Mouse (Mus musculus): ENCODE measurements around the gene Ly6g6c. TPM values are rescaled to one million over a fixed set of nuclear protein-coding genes. Genes with fewer than 3 reads are reported as not detected.

Gene Ly6g6c
- polyA plus RNA-seq, 1 experiment: 0.18 TPM

- Histone ChIP-seq H3K36me3 (ENCODE audit: control insufficient read depth, insufficient read depth) (peaks cover 19% of the 10 kb centered on the region), H3K4me2 (ENCODE audit: low read depth) (peak overlapping the region; percentile 53), H3K27me3 (ENCODE audit: control insufficient read depth, insufficient read depth, insufficient read length) (no peaks in the 10 kb centered on the region), H3K4me3 (peak overlapping the region; percentile 96), H3ac (ENCODE audit: control insufficient read depth, insufficient read length) (no peak overlapping the region), H3K79me2 (ENCODE audit: control insufficient read depth, insufficient read depth) (peaks cover 40% of the 10 kb centered on the region)
- no peak for TF ChIP-seq POLR2A (IDR thresholded peaks at IDR 0.05; ENCODE audit: insufficient read length, low read depth)
- no peak for TF ChIP-seq MYOD1 (IDR thresholded peaks at IDR 0.05; ENCODE audit: control insufficient read depth in 1 of 3, insufficient read length in 2 of 3, low read depth in 2 of 3)
- no peak for TF ChIP-seq CEBPB (IDR thresholded peaks at IDR 0.05; ENCODE audit: insufficient read depth, poor library complexity, severe bottlenecking)
- TF ChIP-seq POLR2AphosphoS2 (IDR thresholded peaks at IDR 0.05; ENCODE audit: insufficient read length, low read depth): no peak
- TF ChIP-seq MAX (IDR thresholded peaks at IDR 0.05; ENCODE audit: low read depth): no peak
- no peak for TF ChIP-seq MYOG (IDR thresholded peaks at IDR 0.05; ENCODE audit: control insufficient read depth in 1 of 3, insufficient read depth in 1 of 3, insufficient read length in 2 of 3, low read depth in 2 of 3)
- no peak for TF ChIP-seq REST (IDR thresholded peaks at IDR 0.05; ENCODE audit: insufficient read depth, insufficient read length)
- TF ChIP-seq USF1 (IDR thresholded peaks at IDR 0.05; ENCODE audit: low read depth): no peak
- TF ChIP-seq TCF12 (IDR thresholded peaks at IDR 0.05; ENCODE audit: insufficient read depth, poor library complexity, severe bottlenecking): no peak
- no peak for TF ChIP-seq SRF (IDR thresholded peaks at IDR 0.05; ENCODE audit: control insufficient read depth, insufficient read length, low read depth)
- TF ChIP-seq E2F4 (IDR thresholded peaks at IDR 0.05; ENCODE audit: insufficient read depth): no peak
- no peak for TF ChIP-seq TCF3 (IDR thresholded peaks at IDR 0.05; ENCODE audit: insufficient read length, low read depth)
These were observed 16.2 kb upstream of the Ly6g6c start for GRCm38 (mm10) chr17:35048932-35049440.

DNA sequence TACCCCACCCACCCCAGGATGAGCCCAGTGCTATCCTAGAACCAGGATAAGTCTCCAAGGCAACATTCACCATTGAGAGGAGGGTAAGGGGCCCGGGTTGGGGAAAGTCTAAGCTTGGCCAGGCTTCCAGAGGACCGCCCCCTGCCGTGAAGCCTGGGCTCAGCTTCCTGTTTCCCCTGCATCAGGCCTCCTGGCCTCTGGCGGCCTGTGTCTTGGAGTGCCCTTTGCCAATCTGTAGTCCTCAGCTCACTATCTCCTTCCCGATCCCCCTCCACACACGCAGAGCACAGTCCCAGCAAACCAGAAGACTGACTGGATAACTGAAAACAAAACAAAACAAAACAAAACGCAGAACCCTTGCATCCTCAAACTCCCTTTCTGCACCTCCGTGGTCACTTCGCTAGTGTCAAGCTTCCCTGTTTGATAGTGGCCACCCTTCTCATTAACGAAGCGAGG, 15.6 kb upstream of the Ly6g6c start, which contains the start of gene Clic1:
Gene Clic1, plus strand, starts transcription at position 406 of the 456 bp plus-strand sequence.
- TF ChIP-seq MYOD1 (IDR thresholded peaks at IDR 0.05; ENCODE audit: control insufficient read depth in 1 of 3, insufficient read length in 2 of 3, low read depth in 2 of 3): no peak
- no peak for TF ChIP-seq TCF12 (IDR thresholded peaks at IDR 0.05; ENCODE audit: insufficient read depth, poor library complexity, severe bottlenecking)
- peak; percentile 45 for TF ChIP-seq POLR2AphosphoS2 (IDR thresholded peaks at IDR 0.05; ENCODE audit: insufficient read length, low read depth)
- TF ChIP-seq POLR2A (IDR thresholded peaks at IDR 0.05; ENCODE audit: insufficient read length, low read depth): peak; percentile 47
- Histone ChIP-seq H3K36me3 (ENCODE audit: control insufficient read depth, insufficient read depth) (peaks cover 24% of the 10 kb centered on the region), H3K4me3 (peak within 1 kb of the TSS; percentile 96), H3K4me2 (ENCODE audit: low read depth) (peak within 1 kb of the TSS; percentile 86), H3K27me3 (ENCODE audit: control insufficient read depth, insufficient read depth, insufficient read length) (no peaks in the 10 kb centered on the region), H3K79me2 (ENCODE audit: control insufficient read depth, insufficient read depth) (peaks cover 43% of the 10 kb centered on the region), H3ac (ENCODE audit: control insufficient read depth, insufficient read length) (peak within 1 kb of the TSS; percentile 1)

DNA sequence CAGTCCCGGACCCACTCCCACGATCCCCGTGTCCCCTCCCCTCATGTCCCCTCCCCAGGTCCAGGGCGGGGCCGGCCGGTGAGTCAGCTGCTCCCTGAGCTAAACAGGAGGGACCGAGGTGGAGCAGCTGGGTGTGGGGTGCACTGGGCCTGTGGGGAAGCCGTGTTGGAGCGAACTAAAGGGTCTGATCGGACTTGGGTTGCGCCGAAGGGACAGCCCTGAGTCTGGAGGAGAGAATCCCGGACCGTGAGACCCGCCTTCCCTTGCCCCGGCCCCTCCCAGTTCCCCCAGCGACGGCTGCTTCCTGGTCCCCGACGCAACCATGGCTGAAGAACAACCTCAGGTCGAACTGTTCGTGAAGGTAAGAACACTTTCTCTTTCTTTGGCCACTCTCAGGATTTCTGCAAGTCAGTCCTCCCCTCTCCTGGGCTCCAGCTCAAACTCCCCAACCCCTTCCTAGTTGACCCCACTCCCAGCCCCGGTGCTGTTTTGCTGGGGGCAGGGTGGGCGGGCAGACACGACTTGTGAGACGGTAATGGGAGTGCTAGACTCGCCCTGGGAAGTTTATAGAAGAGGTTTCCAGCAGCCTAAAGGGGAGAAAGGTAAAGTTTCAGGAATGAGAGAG, 14.9 kb upstream of the Ly6g6c start:
- Histone ChIP-seq H3K4me3 (peak overlapping the region; percentile 96), H3K36me3 (ENCODE audit: control insufficient read depth, insufficient read depth) (peaks cover 28% of the 10 kb centered on the region), H3K27me3 (ENCODE audit: control insufficient read depth, insufficient read depth, insufficient read length) (no peaks in the 10 kb centered on the region), H3ac (ENCODE audit: control insufficient read depth, insufficient read length) (peak overlapping the region; percentile 1), H3K4me2 (ENCODE audit: low read depth) (peak overlapping the region; percentile 86), H3K79me2 (ENCODE audit: control insufficient read depth, insufficient read depth) (peaks cover 47% of the 10 kb centered on the region)
- TF ChIP-seq POLR2A (IDR thresholded peaks at IDR 0.05; ENCODE audit: insufficient read length, low read depth): peak; percentile 88
- no peak for TF ChIP-seq REST (IDR thresholded peaks at IDR 0.05; ENCODE audit: insufficient read depth, insufficient read length)
- peak in 2 of 3 experiments; percentile 25 to 63 for TF ChIP-seq MYOD1 (IDR thresholded peaks at IDR 0.05; ENCODE audit: control insufficient read depth in 1 of 3, insufficient read length in 2 of 3, low read depth in 2 of 3)
- no peak for TF ChIP-seq SRF (IDR thresholded peaks at IDR 0.05; ENCODE audit: control insufficient read depth, insufficient read length, low read depth)
- no peak for TF ChIP-seq TCF3 (IDR thresholded peaks at IDR 0.05; ENCODE audit: insufficient read length, low read depth)
- no peak for TF ChIP-seq CEBPB (IDR thresholded peaks at IDR 0.05; ENCODE audit: insufficient read depth, poor library complexity, severe bottlenecking)
- peak; percentile 89 for TF ChIP-seq POLR2AphosphoS2 (IDR thresholded peaks at IDR 0.05; ENCODE audit: insufficient read length, low read depth)
- peak in 2 of 3 experiments; percentile 40 to 68 for TF ChIP-seq MYOG (IDR thresholded peaks at IDR 0.05; ENCODE audit: control insufficient read depth in 1 of 3, insufficient read depth in 1 of 3, insufficient read length in 2 of 3, low read depth in 2 of 3)

DNA sequence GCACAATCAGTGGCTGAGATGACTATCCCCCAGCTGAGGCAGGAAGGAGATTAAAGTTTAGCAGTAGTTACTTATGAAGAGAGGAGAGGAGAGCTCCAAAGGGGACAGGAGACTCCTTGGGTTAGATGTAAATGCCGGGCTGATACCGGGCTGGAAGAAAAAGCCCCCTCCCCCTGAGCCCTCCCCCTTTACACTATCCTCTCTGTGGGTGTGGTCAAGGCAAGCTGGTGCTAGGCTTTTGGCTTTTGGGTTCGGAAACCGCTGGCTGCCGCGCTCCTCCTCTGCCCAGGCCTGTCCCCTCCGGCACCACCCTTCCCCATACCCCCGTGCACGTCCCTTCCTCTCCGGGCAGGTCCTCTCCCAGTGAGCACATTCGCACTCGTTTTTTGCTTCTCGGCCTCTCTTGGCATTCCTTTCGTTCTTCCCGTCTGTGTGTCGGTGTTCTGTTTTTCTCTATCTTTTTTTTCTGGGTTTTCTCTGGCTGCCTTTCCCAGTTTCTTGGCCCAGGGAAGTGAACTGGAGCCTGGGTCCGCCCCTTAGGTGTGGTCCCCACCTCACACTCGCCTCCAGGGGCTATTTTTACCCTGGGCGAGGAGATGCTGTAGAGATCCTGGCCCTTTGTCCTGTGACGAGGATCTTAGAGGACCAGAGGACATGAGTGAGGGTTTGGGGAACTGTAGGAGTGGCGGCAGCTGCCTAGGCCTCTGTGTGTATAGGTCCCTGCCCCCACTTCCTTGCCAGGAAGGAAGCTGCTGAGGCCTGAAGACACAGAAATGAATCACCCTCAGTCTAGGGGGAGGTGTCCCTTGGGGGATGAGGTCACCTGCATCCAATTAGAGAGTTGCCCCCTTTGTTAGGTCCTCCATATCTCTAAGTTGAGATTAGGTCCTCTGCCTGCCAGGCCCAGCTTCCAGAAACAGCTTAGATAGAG, 13.8 kb upstream of the Ly6g6c start:
- peak overlapping the region; percentile 1 for H3ac ChIP-seq (ENCODE audit: control insufficient read depth, insufficient read length)
- H3K4me3 ChIP-seq: peak overlapping the region; percentile 96
- H3K4me2 ChIP-seq (ENCODE audit: low read depth): peak overlapping the region; percentile 86
- H3K36me3 ChIP-seq (ENCODE audit: control insufficient read depth, insufficient read depth): peaks cover 37% of the 10 kb centered on the region
- peak; percentile 65 for TF ChIP-seq POLR2A (IDR thresholded peaks at IDR 0.05; ENCODE audit: insufficient read length, low read depth)
- TF ChIP-seq MYOG (IDR thresholded peaks at IDR 0.05; ENCODE audit: control insufficient read depth in 1 of 3, insufficient read depth in 1 of 3, insufficient read length in 2 of 3, low read depth in 2 of 3): peak in 1 of 3 experiments; percentile 60
- TF ChIP-seq POLR2AphosphoS2 (IDR thresholded peaks at IDR 0.05; ENCODE audit: insufficient read length, low read depth): peak; percentile 77
- TF ChIP-seq MYOD1 (IDR thresholded peaks at IDR 0.05; ENCODE audit: control insufficient read depth in 1 of 3, insufficient read length in 2 of 3, low read depth in 2 of 3): peak; percentile 12 to 70 (median 40)
- TF ChIP-seq E2F4 (IDR thresholded peaks at IDR 0.05; ENCODE audit: insufficient read depth): no peak
- no peaks in the 10 kb centered on the region for H3K27me3 ChIP-seq (ENCODE audit: control insufficient read depth, insufficient read depth, insufficient read length)
- H3K79me2 ChIP-seq (ENCODE audit: control insufficient read depth, insufficient read depth): peaks cover 47% of the 10 kb centered on the region

Measured in myocyte (in vitro differentiated cells).